Mouse (Mus musculus): ENCODE data around the gene Pcid2. TPM values are rescaled to one million over a fixed set of nuclear protein-coding genes. Genes with fewer than 3 reads are reported as not detected.

Pcid2 gene
- 13.3 and 14.6 TPM in 2 replicates for polyA plus RNA-seq (2012; rRNA removed; ENCODE audit: low replicate concordance)

GRCm38 (mm10) chr8:13105087-13105881 is at the start of gene Pcid2, which contains the start of gene Cul4a:
TSS of gene Pcid2 (minus strand) at chr8:13105459.
TSS of gene Cul4a (plus strand) at chr8:13105621.

DNA sequence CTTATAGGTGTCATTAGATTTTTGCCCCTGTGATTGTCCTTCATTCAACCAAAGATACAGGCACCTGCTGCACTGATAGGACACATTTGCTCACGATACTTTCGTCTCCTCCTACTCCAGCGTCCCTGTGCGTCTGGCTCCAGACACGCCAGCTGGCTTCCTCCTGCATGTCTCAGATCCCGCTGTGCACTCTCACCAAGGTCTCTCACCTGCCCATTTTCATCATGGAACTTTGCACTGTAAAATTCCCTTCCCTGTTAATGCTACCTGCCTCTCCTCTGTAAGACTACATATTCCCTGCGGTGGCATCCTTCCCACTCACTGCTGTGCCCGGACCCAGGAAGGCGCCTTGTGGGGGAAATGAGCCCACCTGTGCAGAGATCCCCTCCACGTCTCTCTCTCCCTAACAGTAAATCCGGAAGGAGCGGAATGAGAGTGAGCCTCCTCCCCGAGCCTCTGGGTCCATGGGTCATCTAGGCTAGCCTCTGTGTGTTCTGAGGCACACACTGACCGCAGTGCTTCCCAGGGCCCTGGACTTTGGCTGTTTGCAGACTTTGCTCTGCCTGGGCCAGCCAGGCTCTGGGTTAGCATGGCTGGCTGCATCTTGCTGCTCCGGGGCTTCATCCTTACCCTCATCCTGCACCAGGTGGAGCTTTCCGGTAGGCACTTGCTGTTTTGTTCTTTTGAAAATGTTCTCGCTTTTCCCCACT is 44.7 kb downstream of the Pcid2 start, which contains the start of gene Proz:
Proz (plus strand) TSS at position 474 of the 710 bp plus-strand sequence.

DNA sequence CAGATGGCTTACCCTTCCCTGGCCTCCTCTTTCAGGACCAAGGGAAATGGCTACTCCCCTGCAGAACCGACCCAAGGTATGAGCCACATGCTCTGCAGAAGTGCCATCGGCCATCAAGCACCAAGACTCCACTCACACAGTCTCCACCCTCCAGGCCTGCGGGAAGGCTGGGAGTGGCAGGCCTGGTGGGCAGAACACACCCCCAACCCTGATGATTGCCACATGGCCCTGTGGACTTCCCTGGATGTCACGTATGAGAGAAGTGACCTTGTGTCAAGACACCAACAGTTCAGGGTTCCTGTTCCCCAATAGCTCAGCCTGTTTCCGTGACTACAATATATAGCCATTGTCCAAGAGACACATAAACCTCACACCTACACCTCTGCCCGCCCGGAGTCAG is 68.2 kb downstream of the Pcid2 start, which contains the start of gene F10:
F10 (plus strand) TSS at position 294 of the 400 bp plus-strand sequence.

Other genes with a start within 250 kb of the Pcid2 start
- gene Mcf2l, start 231.7 kb downstream of the Pcid2 start, polyA plus RNA-seq (2012; rRNA removed; ENCODE audit: low replicate concordance) = 5.7 and 7.8 TPM in 2 replicates
- gene F7, start 79.4 kb downstream of the Pcid2 start, polyA plus RNA-seq (2012; rRNA removed; ENCODE audit: low replicate concordance) = 0.08 and 0.09 TPM in 2 replicates
- 0.64 and 0.95 TPM in 2 replicates for gene F10, start 68.2 kb downstream of the Pcid2 start, polyA plus RNA-seq (2012; rRNA removed; ENCODE audit: low replicate concordance)
- gene Proz, start 44.5 kb downstream of the Pcid2 start, polyA plus RNA-seq (2012; rRNA removed; ENCODE audit: low replicate concordance) = 21.5 and 23.6 TPM in 2 replicates
- gene Cul4a, start 162 bp upstream of the Pcid2 start, polyA plus RNA-seq (2012; rRNA removed; ENCODE audit: low replicate concordance) = 26.2 and 27.9 TPM in 2 replicates
- gene Lamp1, start 53.7 kb upstream of the Pcid2 start, polyA plus RNA-seq (2012; rRNA removed; ENCODE audit: low replicate concordance) = 250 and 529 TPM in 2 replicates
- gene Grtp1, start 95.2 kb upstream of the Pcid2 start, polyA plus RNA-seq (2012; rRNA removed; ENCODE audit: low replicate concordance) = 25.9 and 43.3 TPM in 2 replicates
- gene Adprhl1, start 148.7 kb upstream of the Pcid2 start, polyA plus RNA-seq (2012; rRNA removed; ENCODE audit: low replicate concordance) = not detected in 2 replicates
- gene Dcun1d2, start 182.7 kb upstream of the Pcid2 start, polyA plus RNA-seq (2012; rRNA removed; ENCODE audit: low replicate concordance) = 6.5 and 10.2 TPM in 2 replicates
- gene Tmco3, start 182.7 kb upstream of the Pcid2 start, polyA plus RNA-seq (2012; rRNA removed; ENCODE audit: low replicate concordance) = 27.8 and 28.0 TPM in 2 replicates
- gene Tfdp1, start 233.3 kb upstream of the Pcid2 start, polyA plus RNA-seq (2012; rRNA removed; ENCODE audit: low replicate concordance) = 11.5 and 16.6 TPM in 2 replicates

All from duodenum, adult 2 months (tissue).